Mouse (Mus musculus): ENCODE measurements around the gene Fmnl3.

DNA sequence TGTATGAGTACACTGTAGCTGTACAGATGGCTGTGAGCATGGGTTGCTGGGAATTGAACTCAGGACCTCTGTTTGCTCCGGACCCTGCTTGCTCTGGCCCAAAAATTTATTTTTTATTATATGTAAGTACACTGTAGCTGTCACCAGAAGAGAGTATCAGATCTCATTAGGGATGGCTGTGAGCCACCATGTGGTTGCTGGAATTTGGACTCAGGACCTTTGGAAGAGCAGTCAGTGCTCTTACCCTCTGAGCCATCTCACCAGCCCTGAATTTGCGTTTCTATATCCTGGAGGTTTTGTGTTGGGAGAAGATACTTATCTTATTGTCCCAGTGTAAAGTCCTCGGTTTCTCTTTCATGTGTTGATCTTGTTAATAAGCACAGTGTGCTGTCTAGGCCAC lies 16.5 kb upstream of the Fmnl3 start:
- TF ChIP-seq CTCF (IDR thresholded peaks at IDR 0.05; ENCODE audit: borderline replicate concordance, extremely low read depth, insufficient read depth, insufficient read length) (no peak), POLR2A (IDR thresholded peaks at IDR 0.05; ENCODE audit: borderline replicate concordance, extremely low read depth, insufficient read depth, insufficient read length, poor library complexity, severe bottlenecking) (no peak)
